Comparison of ENCODE assay signal across 8 mouse cellular contexts in genomic region chr13:112463337-112463802, GRCm38 (mm10). TPM values are rescaled to one million over a fixed set of nuclear protein-coding genes. Genes with fewer than 3 reads are reported as not detected.
DNase-seq lines count a peak whose midpoint lies in the region; ATAC-seq and TF ChIP-seq lines count a peak whose summit lies in the region.

No protein-coding gene starts in this region.

- no peaks in the 10 kb centered on the region for H3K9me3 ChIP-seq in heart, embryonic 13.5 days
- no peaks in the 10 kb centered on the region for H3K9me3 ChIP-seq in G1E (replicated peaks)

- peak overlapping the region; percentile 93 for H3K27ac ChIP-seq in heart, embryonic 13.5 days (replicated peaks)

- intact Hi-C loops in heart, postnatal 10 days (cut with DNase I): loop anchor here (5.0 kb wide), 1 partner anchor 36 kb away; no protein-coding TSS in a partner anchor

- H3K27me3 ChIP-seq in heart, embryonic 13.5 days (replicated peaks): no peaks in the 10 kb centered on the region
- H3K27me3 ChIP-seq in G1E (ENCODE audit: insufficient read depth, low read length): peaks cover 30% of the 10 kb centered on the region

- peak overlapping the region; percentile 77 for H3K4me3 ChIP-seq in heart, embryonic 13.5 days
- peak overlapping the region; percentile 87 for H3K4me3 ChIP-seq in G1E (ENCODE audit: low read depth, low read length)

- no peak for TF ChIP-seq CTCF in G1E (IDR thresholded peaks at IDR 0.05; ENCODE audit: low read depth, low read length)

- peak overlapping the region; percentile 84 for H3K4me2 ChIP-seq in heart, embryonic 13.5 days

- H3K36me3 ChIP-seq in heart, embryonic 13.5 days: no peaks in the 10 kb centered on the region; the same call in 1 of the 2 replicates
- no peaks in the 10 kb centered on the region for H3K36me3 ChIP-seq in G1E (replicated peaks)

- H3K4me1 ChIP-seq in heart, embryonic 13.5 days: peaks cover 48% of the 10 kb centered on the region
- peaks cover 21% of the 10 kb centered on the region for H3K4me1 ChIP-seq in G1E (ENCODE audit: insufficient read depth, low read depth, low read length)

- peak overlapping the region; percentile 94 for H3K9ac ChIP-seq in heart, embryonic 13.5 days

- DNase-seq in heart, postnatal 10 days: no peak
- DNase-seq in G1E (ENCODE audit: low spot score): peak; percentile 5
- no peak for DNase-seq in layer of hippocampus, postnatal 14 days (ENCODE audit: low spot score in 2 of 2)
- no peak for DNase-seq in retina, postnatal 1 day
- DNase-seq in gastrocnemius, postnatal 10 days: no peak

- ATAC-seq in heart, embryonic 13.5 days (ENCODE audit: extremely low read depth, insufficient number of reproducible peaks, low FRiP score, low TSS enrichment): peak; percentile 50
- no peak; the same call in 1 of the 2 replicates for ATAC-seq in G1E (ENCODE audit: extremely low read depth, insufficient number of reproducible peaks, low FRiP score, poor library complexity, severe bottlenecking)
- peak; percentile 61 for ATAC-seq in granulocyte monocyte progenitor cell, adult 5-6 weeks (replicated peaks; ENCODE audit: poor library complexity, severe bottlenecking)
- ATAC-seq in megakaryocyte progenitor cell, adult 5-6 weeks (replicated peaks; ENCODE audit: poor library complexity): peak; percentile 49

- 2% methylated on average over 17 of the region's 17 CpGs for WGBS in heart, embryonic 13.5 days

RNA-seq across cellular contexts. Expression of gene Il6st, which starts 0.5 kb away (rescaled TPM):
- 42.1 TPM in 2 replicates for polyA plus RNA-seq in heart, embryonic 13.5 days (2015; fragmentation: Nextera tagmentation; extraction: Ambion mirVana)
- 100 to 1,000 TPM; 164 to 212 TPM for total RNA-seq in heart, postnatal 10 days (2021)
- 13.9 and 20.4 TPM in 2 replicates for total RNA-seq in G1E (2014; fragmentation: Nextera tagmentation)
- 4.2 and 5.0 TPM in 2 replicates for total RNA-seq in G1E (2017)
- polyA plus RNA-seq in G1E (2012): 0.70 and 0.73 TPM in 2 replicates
- total RNA-seq in granulocyte monocyte progenitor cell, adult 5-6 weeks (2014; fragmentation: Nextera tagmentation): 47.5 and 70.5 TPM in 2 replicates
- total RNA-seq in granulocyte monocyte progenitor cell, adult 5-6 weeks (2017): 29.1 and 33.4 TPM in 2 replicates
- 25.0 and 29.8 TPM in 2 replicates for total RNA-seq in megakaryocyte progenitor cell, adult 5-6 weeks (2015)
- total RNA-seq in megakaryocyte progenitor cell, adult 5-6 weeks (2017): 27.9 and 32.7 TPM in 2 replicates
- total RNA-seq in layer of hippocampus, postnatal 14 days (2021): 10 to 100 TPM; 80.3 to 91.4 TPM
- 100 to 1,000 TPM; 129 to 145 TPM for total RNA-seq in gastrocnemius, postnatal 10 days (2021)
